Mouse (Mus musculus): ENCODE data around the gene Pax2.

DNA sequence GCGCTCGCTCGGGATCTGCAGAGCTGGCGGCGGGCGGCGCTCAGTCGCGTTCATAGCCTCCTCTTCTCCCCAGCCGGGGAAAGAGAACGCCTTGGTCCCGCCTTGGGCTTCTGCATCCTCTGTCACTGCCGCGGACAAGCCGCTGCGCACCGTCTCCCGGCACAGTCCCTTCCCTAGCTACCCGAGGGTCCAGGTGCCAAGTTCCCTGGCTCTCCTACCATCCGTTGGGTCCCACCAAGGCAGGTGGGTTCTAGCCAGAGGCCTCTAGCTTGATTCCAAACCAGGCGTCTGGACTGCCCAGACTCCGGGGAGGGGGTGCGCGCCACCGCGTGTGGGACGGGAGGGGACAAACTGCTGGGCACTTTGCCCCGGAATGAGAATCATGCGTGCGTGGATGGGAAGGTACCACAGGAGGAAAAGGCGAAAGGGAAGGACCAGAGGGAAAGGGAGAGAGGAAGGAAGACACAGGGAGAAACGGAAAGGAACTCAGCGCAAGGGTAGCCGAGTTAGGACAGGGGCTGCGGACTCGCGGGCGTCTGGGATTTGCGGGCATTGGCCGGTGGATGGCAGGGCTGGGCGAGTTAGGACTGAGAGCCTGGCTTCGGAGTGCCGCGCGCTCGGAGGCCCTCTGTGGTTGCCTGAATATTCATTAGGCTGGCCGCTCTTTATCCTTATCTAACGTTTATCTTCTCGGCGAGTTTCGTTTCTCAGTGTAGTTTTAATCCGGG lies at the start of gene Pax2:
- TF ChIP-seq EP300 (IDR thresholded peaks at IDR 0.05), result no peak
- TF ChIP-seq CTCF (IDR thresholded peaks at IDR 0.05), result no peak
